Mouse (Mus musculus): ENCODE measurements around the gene Theg.

- TF ChIP-seq CTCF (IDR thresholded peaks at IDR 0.05; ENCODE audit: low read depth) (no peak), EP300 (optimal IDR thresholded peaks at IDR 0.05) (no peak)
Observed at GRCm38 (mm10) chr10:79574350-79574749, 12.8 kb downstream of the Theg start.
